Comparison of ENCODE assay signal across 9 mouse cellular contexts in genomic region chr9:56824900-56825299, GRCm38 (mm10). TPM values are rescaled to one million over a fixed set of nuclear protein-coding genes. Genes with fewer than 3 reads are reported as not detected.
DNase-seq lines count a peak whose midpoint lies in the region; ATAC-seq and TF ChIP-seq lines count a peak whose summit lies in the region.
"Had no signal": no experiment of that assay in that cellular context is flagged by ENCODE, and none has a peak within 500 bp of the region (broad histone marks: within the 10 kb centered on the region; RNA-seq: fewer than 3 reads in every experiment).

No protein-coding gene starts in this region.

- H3K9me3 ChIP-seq in embryonic facial prominence, embryonic 12.5 days, result no peaks in the 10 kb centered on the region
- no peaks in the 10 kb centered on the region for H3K9me3 ChIP-seq in midbrain, embryonic 12.5 days

- no peak overlapping the region for H3K4me3 ChIP-seq in heart, adult 2 months
- no peak overlapping the region for H3K4me3 ChIP-seq in embryonic facial prominence, embryonic 12.5 days
- no peak overlapping the region for H3K4me3 ChIP-seq in midbrain, embryonic 12.5 days

- peak; percentile 63 for TF ChIP-seq CTCF in heart, adult 2 months (IDR thresholded peaks at IDR 0.05)

- TF ChIP-seq POLR2A in heart, adult 2 months (IDR thresholded peaks at IDR 0.05; ENCODE audit: insufficient read depth, low read depth, low read length), result no peak

- H3K36me3 ChIP-seq in heart, adult 2 months (ENCODE audit: control insufficient read depth, insufficient read depth, low read length), result no peaks in the 10 kb centered on the region
- no peaks in the 10 kb centered on the region for H3K36me3 ChIP-seq in embryonic facial prominence, embryonic 12.5 days
- no peaks in the 10 kb centered on the region for H3K36me3 ChIP-seq in midbrain, embryonic 12.5 days

- no peak for DNase-seq in heart, adult 2 months
- no peak for DNase-seq in heart, adult 11 months
- peak; percentile 53 for DNase-seq in thymus, postnatal 4 days
- DNase-seq in thymus, adult 18-20 months, result no peak
- no peak for DNase-seq in yolk sac, embryonic 10.5 days (ENCODE audit: low spot score)
- DNase-seq in spleen, postnatal 4 days (ENCODE audit: low spot score in 2 of 2), result no peak

- H3K27ac ChIP-seq in heart, adult 2 months, result no peak overlapping the region
- no peak overlapping the region for H3K27ac ChIP-seq in embryonic facial prominence, embryonic 12.5 days
- H3K27ac ChIP-seq in midbrain, embryonic 12.5 days (replicated peaks), result 0 out of 2 replicates have a peak overlapping the region, but pooled peaks have one; percentile 15

- H3K4me1 ChIP-seq in heart, adult 2 months (ENCODE audit: control insufficient read depth, insufficient read depth, low read length), result no peaks in the 10 kb centered on the region
- H3K4me1 ChIP-seq in embryonic facial prominence, embryonic 12.5 days, result peaks cover 8% of the 10 kb centered on the region; the same call in 1 of the 2 replicates
- H3K4me1 ChIP-seq in midbrain, embryonic 12.5 days, result peaks cover 19% of the 10 kb centered on the region

- H3K79me2 ChIP-seq in heart, adult 2 months (replicated peaks; ENCODE audit: control insufficient read depth, insufficient read depth, low read length), result no peaks in the 10 kb centered on the region

- H3K4me2 ChIP-seq in embryonic facial prominence, embryonic 12.5 days (replicated peaks), result peak overlapping the region; percentile 56; the same call in 1 of the 2 replicates
- peak overlapping the region; percentile 56; the same call in 1 of the 2 replicates for H3K4me2 ChIP-seq in midbrain, embryonic 12.5 days (replicated peaks)

- intact Hi-C loops in heart, adult 2 months (cut with DNase I), result loop anchor here (10.0 kb wide), 1 partner anchor 100 kb away; no protein-coding TSS in a partner anchor

- no peak overlapping the region for H3K9ac ChIP-seq in heart, adult 2 months (ENCODE audit: low read depth, low read length)
- no peak overlapping the region for H3K9ac ChIP-seq in embryonic facial prominence, embryonic 12.5 days
- no peak overlapping the region for H3K9ac ChIP-seq in midbrain, embryonic 12.5 days (replicated peaks)

- ATAC-seq in embryonic facial prominence, embryonic 12.5 days (ENCODE audit: insufficient number of reproducible peaks, insufficient read depth, low FRiP score, low TSS enrichment), result no peak
- no peak; the same call in 1 of the 2 replicates for ATAC-seq in midbrain, embryonic 12.5 days (ENCODE audit: low FRiP score, low read depth)

- H3K27me3 ChIP-seq in heart, adult 2 months (ENCODE audit: control insufficient read depth, insufficient read depth, low read length), result no peaks in the 10 kb centered on the region
- peaks cover 9% of the 10 kb centered on the region; the same call in 1 of the 2 replicates for H3K27me3 ChIP-seq in embryonic facial prominence, embryonic 12.5 days
- H3K27me3 ChIP-seq in midbrain, embryonic 12.5 days, result peaks cover 26% of the 10 kb centered on the region

- WGBS in heart, adult 2 months, result 18% methylated on average over 3 of the region's 3 CpGs
- 2% methylated on average over 3 of the region's 3 CpGs for WGBS in embryonic facial prominence, embryonic 12.5 days
- WGBS in midbrain, embryonic 12.5 days, result 2% methylated on average over 3 of the region's 3 CpGs

- TF ChIP-seq EP300 in heart, adult 2 months (IDR thresholded peaks at IDR 0.05; ENCODE audit: insufficient read depth, low read depth, low read length), result no peak

RNA-seq across cellular contexts. Expression of gene Lingo1, which starts 28.6 kb away (rescaled TPM):
- 1 to 10 TPM; 1.2 to 1.3 TPM for total RNA-seq in heart, adult 2 months (2021)
- polyA plus RNA-seq in heart, adult 2 months (2012; rRNA removed), result 5.5 and 6.1 TPM in 2 replicates
- polyA plus RNA-seq in embryonic facial prominence, embryonic 12.5 days (2016; fragmentation: Nextera tagmentation; extraction: Ambion mirVana), result 6.8 TPM in 2 replicates
- 19.6 and 21.0 TPM in 2 replicates for polyA plus RNA-seq in midbrain, embryonic 12.5 days (2016; fragmentation: Nextera tagmentation; extraction: Ambion mirVana)

RNA-seq across cellular contexts. Expression of gene Odf3l1, which starts 39.6 kb away (rescaled TPM):
- total RNA-seq in heart, adult 2 months (2021), result not detected
- polyA plus RNA-seq in heart, adult 2 months (2012; rRNA removed), result 1.5 and 1.6 TPM in 2 replicates
- 0.40 and 0.56 TPM in 2 replicates for polyA plus RNA-seq in embryonic facial prominence, embryonic 12.5 days (2016; fragmentation: Nextera tagmentation; extraction: Ambion mirVana)
- polyA plus RNA-seq in midbrain, embryonic 12.5 days (2016; fragmentation: Nextera tagmentation; extraction: Ambion mirVana), result not detected in 2 replicates
- total RNA-seq: heart, postnatal 14 days had no signal

RNA-seq across cellular contexts. Expression of gene Cspg4, which starts 39.9 kb away (rescaled TPM):
- 10 to 100 TPM; 12.7 to 13.7 TPM for total RNA-seq in heart, adult 2 months (2021)
- polyA plus RNA-seq in heart, adult 2 months (2012; rRNA removed), result 15.7 and 17.1 TPM in 2 replicates
- 9.1 and 10.8 TPM in 2 replicates for polyA plus RNA-seq in embryonic facial prominence, embryonic 12.5 days (2016; fragmentation: Nextera tagmentation; extraction: Ambion mirVana)
- 3.5 and 4.0 TPM in 2 replicates for polyA plus RNA-seq in midbrain, embryonic 12.5 days (2016; fragmentation: Nextera tagmentation; extraction: Ambion mirVana)
